Mouse (Mus musculus) layer of hippocampus, adult 2 months (tissue): ENCODE data around the gene Slc22a14. TPM values are rescaled to one million over a fixed set of nuclear protein-coding genes. Genes with fewer than 3 reads are reported as not detected.

ENCODE experiments used
- DNase-seq, 2 experiments: peaks; one replicate each; pipeline ENCODE4 v3.0.0; 2022; ENCODE audit warnings: low spot score in 2 of 2
- H3K27ac ChIP-seq: fragments of 200-600 bp; 2 replicates; pipeline ENCODE4 v1.8.1; 2022
- H3K4me3 ChIP-seq: fragments of 200-600 bp; 2 replicates; pipeline ENCODE4 v1.8.1; 2022; ENCODE audit warnings: mild to moderate bottlenecking
- CTCF ChIP-seq: fragments of 200-600 bp; conservative IDR thresholded peaks from 2 replicates; pipeline ENCODE4 v1.8.1; 2022; ENCODE audit warnings: antibody characterized with exemption, mild to moderate bottlenecking, moderate library complexity
- total RNA-seq, 2 experiments: library from RNA; stranded (reverse); gene quantifications; 2 replicates each; pipeline ENCODE4 v1.2.3; 2021

Gene Slc22a14
- total RNA-seq, 2 experiments from 2014 or later = not detected

GRCm38 (mm10) chr9:119350947-119351705 is 14.2 kb downstream of the Slc22a14 start:
- Histone ChIP-seq H3K27ac (no peak overlapping the region), H3K4me3 (no peak overlapping the region)
- TF ChIP-seq CTCF = no peak
- no peak for DNase-seq

GRCm38 (mm10) chr9:119350531-119350930 is 14.8 kb downstream of the Slc22a14 start:
- H3K4me3 ChIP-seq = no peak overlapping the region
- H3K27ac ChIP-seq = no peak overlapping the region
- no peak for TF ChIP-seq CTCF
- DNase-seq = no peak

DNA sequence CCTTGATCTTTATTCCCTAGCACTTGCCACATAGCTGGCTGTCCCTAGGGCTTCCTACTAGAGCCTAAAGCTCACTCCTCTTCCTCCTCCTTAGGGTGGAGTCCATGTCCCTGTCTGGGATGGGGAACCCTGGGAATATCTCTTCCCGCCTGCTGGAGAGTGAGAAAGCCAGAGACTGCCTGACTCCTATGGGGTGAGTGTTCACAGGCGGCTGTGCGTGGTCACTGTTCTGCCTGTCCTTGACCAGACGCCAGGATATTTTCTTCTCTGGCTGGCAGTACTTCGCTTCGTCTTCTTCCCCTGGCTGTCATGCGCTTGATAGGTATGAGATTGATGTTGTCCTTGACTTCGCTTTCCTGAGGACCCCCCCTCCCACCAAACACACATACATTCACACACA is 19.0 kb downstream of the Slc22a14 start:
- DNase-seq = no peak
- TF ChIP-seq CTCF = no peak
- Histone ChIP-seq H3K27ac (no peak overlapping the region), H3K4me3 (no peak overlapping the region)

- no peak for TF ChIP-seq CTCF
- no peak for DNase-seq
- Histone ChIP-seq H3K4me3 (no peak overlapping the region), H3K27ac (no peak overlapping the region)
These were observed 22.6 kb downstream of the Slc22a14 start for GRCm38 (mm10) chr9:119342728-119343127.

DNA sequence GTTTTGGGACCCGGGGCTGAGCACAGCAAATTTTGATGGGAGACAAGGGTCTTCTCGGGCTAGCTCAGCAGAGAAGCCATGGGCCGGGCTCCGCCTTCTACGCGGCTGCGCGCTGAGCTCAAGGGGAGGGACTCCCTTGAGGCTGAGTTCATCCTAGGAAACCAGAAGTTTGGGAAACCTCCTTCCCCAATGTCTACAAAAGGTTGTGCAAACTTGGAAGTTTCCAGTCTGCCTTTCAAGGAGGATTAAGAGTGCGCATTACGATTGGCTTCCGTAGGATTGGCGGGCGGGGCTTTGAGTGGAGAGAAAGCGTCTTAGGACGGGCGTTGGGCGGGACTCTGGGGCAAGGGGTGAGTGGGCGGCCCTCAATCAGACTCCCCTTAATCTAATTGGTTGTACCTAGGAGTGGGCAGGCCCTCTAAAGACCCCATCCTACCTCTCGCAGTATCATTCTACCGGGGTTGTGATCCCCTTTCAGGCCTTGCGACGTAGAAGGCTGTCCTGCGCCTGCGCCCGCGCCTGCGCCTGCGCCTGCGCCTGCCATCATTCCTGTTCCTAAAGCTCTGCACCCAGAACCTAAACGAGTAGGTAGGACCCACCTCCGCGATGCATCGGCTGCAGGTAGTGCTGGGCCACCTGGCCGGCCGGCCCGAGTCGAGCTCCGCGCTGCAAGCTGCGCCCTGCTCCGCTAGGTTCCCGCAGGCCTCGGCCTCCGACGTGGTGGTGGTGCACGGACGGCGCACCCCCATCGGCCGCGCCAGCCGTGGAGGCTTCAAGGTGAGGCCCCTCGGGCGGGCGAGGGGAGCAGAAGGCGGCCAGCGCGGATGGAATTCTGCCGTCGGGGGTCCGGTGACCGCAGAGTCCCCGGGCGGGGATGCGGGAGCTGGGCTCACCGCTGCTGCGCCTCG is 24.2 kb downstream of the Slc22a14 start, which contains the start of gene Myd88:
Myd88 (minus strand) TSS at position 503 of the 908 bp plus-strand sequence.
- peak within 1 kb of the TSS; percentile 75 for H3K4me3 ChIP-seq
- TF ChIP-seq CTCF = no peak

GRCm38 (mm10) chr9:119340212-119340580 is 25.2 kb downstream of the Slc22a14 start:
- no peak for DNase-seq
- Histone ChIP-seq H3K4me3 (peak overlapping the region; percentile 75), H3K27ac (peak overlapping the region; percentile 96)
- no peak for TF ChIP-seq CTCF

More for the DNA sequence above, 24.2 kb downstream of the Slc22a14 start, which contains the start of gene Myd88:
- peak; percentile 91 to 98 for DNase-seq
- H3K27ac ChIP-seq = peak within 1 kb of the TSS; percentile 96

DNA sequence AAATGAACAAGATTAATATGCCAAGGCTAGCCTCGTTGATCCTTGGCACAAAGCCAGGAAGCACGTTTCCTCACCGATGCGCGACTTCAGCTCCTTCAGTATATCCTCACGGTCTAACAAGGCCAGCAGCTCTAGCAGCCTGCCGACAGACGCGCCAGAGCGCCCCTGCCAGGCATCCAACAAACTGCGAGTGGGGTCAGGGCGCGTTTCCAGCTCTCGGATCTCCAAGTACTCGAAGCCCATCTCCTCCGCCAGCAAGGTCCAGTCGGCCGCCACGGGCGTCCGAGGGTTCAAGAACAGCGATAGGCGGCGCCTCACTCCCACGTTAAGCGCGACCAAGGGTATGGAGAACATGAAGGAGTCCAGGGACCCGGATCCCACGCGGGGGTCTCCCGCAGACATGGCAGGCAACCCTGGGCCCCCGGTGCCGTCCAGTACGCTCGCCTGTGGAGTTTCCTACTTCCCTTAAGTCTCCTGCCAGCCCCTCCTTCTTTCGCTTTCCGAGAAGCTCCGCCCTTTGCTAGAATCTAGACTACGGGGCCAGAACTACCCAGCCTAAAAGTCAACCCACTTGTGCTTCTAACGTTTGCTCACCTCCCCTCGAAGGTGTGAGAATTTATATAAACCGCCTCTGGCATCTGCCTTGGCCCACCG is 25.7 kb downstream of the Slc22a14 start, which contains the start of gene Acaa1a:
Acaa1a (plus strand) TSS at position 119 of the 654 bp plus-strand sequence.
- Histone ChIP-seq H3K27ac (peak within 1 kb of the TSS; percentile 96), H3K4me3 (peak within 1 kb of the TSS; percentile 75)
- peak; percentile 25 to 32 for DNase-seq
- peak; percentile 41 for TF ChIP-seq CTCF

DNA sequence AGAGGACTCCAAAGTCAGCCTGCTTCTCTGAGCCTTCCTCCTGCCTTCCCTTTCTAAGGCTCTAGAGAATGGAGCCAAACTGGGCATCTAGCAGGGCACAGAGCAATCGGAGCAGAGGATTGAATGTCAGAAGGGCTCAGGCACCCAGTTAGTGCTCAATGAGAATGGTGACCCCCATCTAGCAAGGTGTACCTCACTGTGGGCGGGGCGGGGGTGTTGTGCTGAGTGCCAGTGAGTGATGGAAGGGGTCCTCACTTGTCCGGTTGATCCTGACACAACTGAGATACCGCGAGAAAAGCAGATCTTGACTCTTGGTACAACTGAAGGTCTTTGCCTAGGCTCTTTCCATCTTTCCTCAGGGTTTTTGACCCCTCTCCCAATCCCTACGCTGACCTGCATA is 26.2 kb downstream of the Slc22a14 start:
- Histone ChIP-seq H3K27ac (peak overlapping the region; percentile 96), H3K4me3 (peak overlapping the region; percentile 75)
- no peak for DNase-seq
- no peak for TF ChIP-seq CTCF

- TF ChIP-seq CTCF = no peak
- Histone ChIP-seq H3K4me3 (no peak overlapping the region), H3K27ac (no peak overlapping the region)
- no peak for DNase-seq
These were observed 27.0 kb downstream of the Slc22a14 start for GRCm38 (mm10) chr9:119338350-119338749.

DNA sequence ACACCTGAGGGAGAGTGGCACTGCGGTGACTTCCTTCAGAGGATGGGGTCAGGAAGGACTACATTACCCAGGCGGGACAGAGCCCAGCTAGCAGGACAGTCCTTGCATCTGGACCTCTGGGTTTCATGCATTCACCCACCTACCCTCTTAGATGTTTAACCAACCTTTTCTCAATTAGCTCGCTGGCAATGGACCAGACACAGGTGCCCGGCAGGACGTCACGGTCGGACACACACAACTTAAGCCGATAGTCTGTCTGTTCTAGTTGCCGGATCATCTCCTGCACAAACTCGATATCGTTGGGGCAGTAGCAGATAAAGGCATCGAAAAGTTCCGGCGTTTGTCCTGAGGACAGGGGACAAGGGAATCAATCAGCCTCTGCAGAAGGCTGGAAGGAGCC is 27.5 kb downstream of the Slc22a14 start:
- no peak for TF ChIP-seq CTCF
- H3K4me3 ChIP-seq = no peak overlapping the region
- no peak overlapping the region for H3K27ac ChIP-seq
- DNase-seq = no peak

DNA sequence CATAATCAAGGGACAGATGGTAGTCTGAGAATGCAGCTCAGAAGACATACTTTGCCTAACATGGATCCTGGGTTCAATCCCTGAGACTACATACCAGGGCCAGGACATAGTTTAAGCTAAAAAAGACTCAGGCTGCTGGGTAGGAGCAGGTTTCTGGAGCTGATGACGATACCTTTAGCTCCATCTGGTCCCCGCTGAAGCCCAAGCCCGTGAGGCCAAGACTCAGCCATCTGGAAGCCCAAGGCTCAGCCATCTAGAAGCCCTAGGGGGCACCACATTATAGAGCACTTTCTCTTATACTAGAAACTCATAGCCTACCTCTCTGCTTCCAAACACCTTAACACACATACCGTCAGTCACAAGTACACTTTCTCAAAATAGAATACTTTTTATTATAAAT is 29.8 kb downstream of the Slc22a14 start:
- no peak for TF ChIP-seq CTCF
- DNase-seq = no peak
- Histone ChIP-seq H3K4me3 (no peak overlapping the region), H3K27ac (no peak overlapping the region)

DNA sequence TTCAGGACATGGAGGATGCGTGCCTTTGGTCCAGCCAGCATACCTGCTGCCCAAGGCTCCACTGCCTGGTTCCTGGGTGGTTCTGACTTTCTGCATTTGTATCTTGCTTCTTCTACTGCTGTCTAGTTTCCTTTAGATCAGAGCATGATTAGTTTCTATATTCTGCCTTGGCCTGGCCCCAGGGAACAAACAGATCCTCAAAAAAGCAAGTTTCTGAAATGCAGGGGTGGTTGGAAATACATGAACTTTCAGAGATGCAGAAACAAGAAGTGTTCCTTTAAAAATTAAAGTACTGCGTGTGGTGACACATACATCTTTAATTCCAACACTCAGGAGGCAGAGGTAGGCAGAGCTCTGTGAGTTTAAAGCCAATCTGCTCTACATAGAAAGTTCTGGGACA is 30.5 kb downstream of the Slc22a14 start:
- DNase-seq = no peak
- no peak for TF ChIP-seq CTCF
- Histone ChIP-seq H3K4me3 (no peak overlapping the region), H3K27ac (peak overlapping the region; percentile 60)

DNA sequence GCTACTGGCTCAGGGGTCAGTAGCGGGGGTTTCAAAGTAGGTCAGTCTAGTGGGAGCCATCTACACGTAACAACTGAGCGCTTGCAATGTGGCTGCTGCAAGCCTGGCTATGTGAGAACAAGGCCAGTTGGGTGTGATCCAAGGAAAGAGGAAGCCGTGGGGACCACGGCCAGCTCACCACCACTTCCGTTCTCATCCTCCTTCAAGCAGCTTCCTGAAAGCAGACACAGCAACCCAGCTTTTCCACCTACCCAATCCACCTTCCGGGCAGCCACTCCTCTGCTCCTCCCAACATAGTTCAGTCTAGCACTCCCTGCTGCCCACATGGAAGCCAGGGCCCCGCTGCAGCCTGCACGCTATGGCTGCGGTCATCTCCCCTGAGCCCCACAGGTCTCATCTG is 31.0 kb downstream of the Slc22a14 start:
- H3K27ac ChIP-seq = peak overlapping the region; percentile 60
- no peak for TF ChIP-seq CTCF
- no peak for DNase-seq
- no peak overlapping the region for H3K4me3 ChIP-seq
